ENCODE assay signal across 10 mouse cellular contexts in genomic region chr11:98777888-98778287, GRCm38 (mm10). TPM values are rescaled to one million over a fixed set of nuclear protein-coding genes. Genes with fewer than 3 reads are reported as not detected.
DNase-seq lines count a peak whose midpoint lies in the region; ATAC-seq and TF ChIP-seq lines count a peak whose summit lies in the region.
"Had no signal": no experiment of that assay in that cellular context is flagged by ENCODE, and none has a peak within 500 bp of the region (broad histone marks: within the 10 kb centered on the region; RNA-seq: fewer than 3 reads in every experiment).

No protein-coding gene starts in this region.

- H3K9ac ChIP-seq in liver, embryonic 11.5 days (ENCODE audit: low read depth, low read length) = no peak overlapping the region
- H3K9ac ChIP-seq in liver, postnatal 0 days (replicated peaks) = no peak overlapping the region
- H3K9ac ChIP-seq in heart, embryonic 16.5 days (ENCODE audit: low read length) = peak overlapping the region; percentile 30; the same call in 1 of the 2 replicates

- H3K79me2 ChIP-seq in myocyte (ENCODE audit: control insufficient read depth, insufficient read depth) = peaks cover 8% of the 10 kb centered on the region

- no peak overlapping the region for H3K4me2 ChIP-seq in liver, embryonic 11.5 days
- H3K4me2 ChIP-seq in liver, postnatal 0 days (ENCODE audit: low read depth, low read length) = no peak overlapping the region
- H3K4me2 ChIP-seq in heart, embryonic 16.5 days (ENCODE audit: low read depth, low read length) = no peak overlapping the region
- H3K4me2 ChIP-seq in myocyte (ENCODE audit: low read depth) = no peak overlapping the region

- DNase-seq in gastrocnemius, adult 2 months = peak; percentile 21
- no peak for DNase-seq in gastrocnemius, postnatal 25 days
- no peak for DNase-seq in liver, embryonic 11.5 days (ENCODE audit: low spot score)
- no peak for DNase-seq in liver, postnatal 0 days
- DNase-seq in adipocyte (ENCODE audit: low spot score) = no peak
- DNase-seq: kidney, adult 8-10 months; thymus, postnatal 14 days had no signal

- no peak for TF ChIP-seq POLR2A in myocyte (IDR thresholded peaks at IDR 0.05; ENCODE audit: insufficient read length, low read depth)

- H3K4me1 ChIP-seq in liver, embryonic 11.5 days (replicated peaks; ENCODE audit: control insufficient read depth, insufficient read depth, low read length) = peaks cover 60% of the 10 kb centered on the region
- H3K4me1 ChIP-seq in liver, postnatal 0 days (ENCODE audit: insufficient read depth) = peaks cover 57% of the 10 kb centered on the region
- peaks cover 56% of the 10 kb centered on the region for H3K4me1 ChIP-seq in heart, embryonic 16.5 days (ENCODE audit: control insufficient read depth, insufficient read depth, low read length)

- H3K9me3 ChIP-seq in liver, embryonic 11.5 days (ENCODE audit: control insufficient read depth, low read length) = no peaks in the 10 kb centered on the region
- no peaks in the 10 kb centered on the region for H3K9me3 ChIP-seq in liver, postnatal 0 days (ENCODE audit: low read length)
- H3K9me3 ChIP-seq in heart, embryonic 16.5 days (replicated peaks; ENCODE audit: control insufficient read depth, low read length) = no peaks in the 10 kb centered on the region

- H3K4me3 ChIP-seq in gastrocnemius, adult 2 months = no peak overlapping the region; the same call in 1 of the 2 replicates
- no peak overlapping the region for H3K4me3 ChIP-seq in liver, embryonic 11.5 days (ENCODE audit: low read depth, low read length)
- no peak overlapping the region for H3K4me3 ChIP-seq in liver, postnatal 0 days (ENCODE audit: low read depth, low read length)
- no peak overlapping the region for H3K4me3 ChIP-seq in heart, embryonic 16.5 days (ENCODE audit: low read length)
- no peak overlapping the region for H3K4me3 ChIP-seq in myocyte

- no peak for TF ChIP-seq EP300 in liver, postnatal 0 days (IDR thresholded peaks at IDR 0.05; ENCODE audit: low read depth)

- ATAC-seq in liver, embryonic 11.5 days (replicated peaks; ENCODE audit: low FRiP score) = no peak
- no peak for ATAC-seq in liver, postnatal 0 days
- ATAC-seq in heart, embryonic 16.5 days (replicated peaks; ENCODE audit: extremely low read depth, insufficient read depth, low FRiP score) = no peak
- ATAC-seq in frontal cortex, adult (ENCODE audit: low TSS enrichment) = no peak

- TF ChIP-seq CTCF in gastrocnemius, adult 2 months (IDR thresholded peaks at IDR 0.05) = no peak
- no peak for TF ChIP-seq CTCF in liver, postnatal 0 days (IDR thresholded peaks at IDR 0.05; ENCODE audit: low read depth)

- H3K27ac ChIP-seq in gastrocnemius, adult 2 months = peak overlapping the region; percentile 100
- H3K27ac ChIP-seq in liver, embryonic 11.5 days (ENCODE audit: low read depth, low read length) = peak overlapping the region; percentile 33; the same call in 1 of the 2 replicates
- H3K27ac ChIP-seq in liver, postnatal 0 days (ENCODE audit: low read depth) = no peak overlapping the region
- peak overlapping the region; percentile 98 for H3K27ac ChIP-seq in heart, embryonic 16.5 days (ENCODE audit: low read length)

- no peaks in the 10 kb centered on the region for H3K27me3 ChIP-seq in liver, embryonic 11.5 days (replicated peaks; ENCODE audit: control insufficient read depth, insufficient read depth, low read length)
- H3K27me3 ChIP-seq in liver, postnatal 0 days (ENCODE audit: insufficient read depth, low read length) = no peaks in the 10 kb centered on the region
- H3K27me3 ChIP-seq in heart, embryonic 16.5 days (ENCODE audit: control insufficient read depth, insufficient read depth, low read length) = no peaks in the 10 kb centered on the region
- no peaks in the 10 kb centered on the region for H3K27me3 ChIP-seq in myocyte (ENCODE audit: control insufficient read depth, insufficient read depth, insufficient read length)

- no peaks in the 10 kb centered on the region for H3K36me3 ChIP-seq in liver, embryonic 11.5 days (ENCODE audit: control insufficient read depth, insufficient read depth, low read length)
- no peaks in the 10 kb centered on the region for H3K36me3 ChIP-seq in liver, postnatal 0 days (replicated peaks; ENCODE audit: insufficient read depth, low read length)
- H3K36me3 ChIP-seq in heart, embryonic 16.5 days (ENCODE audit: control insufficient read depth, insufficient read depth) = no peaks in the 10 kb centered on the region
- H3K36me3 ChIP-seq in myocyte (ENCODE audit: control insufficient read depth, insufficient read depth) = no peaks in the 10 kb centered on the region

- intact Hi-C loops in gastrocnemius, adult 2 months (cut with DNase I) = no loop called here

- no peak overlapping the region for H3ac ChIP-seq in myocyte (ENCODE audit: control insufficient read depth, insufficient read length)

TF ChIP-seq in myocyte, 11 proteins besides CTCF, POLR2A, EP300 and RAD21:
- TF ChIP-seq MYOD1 (IDR thresholded peaks at IDR 0.05; ENCODE audit: control insufficient read depth in 1 of 3, insufficient read length in 2 of 3, low read depth in 2 of 3) (peak in 2 of 3 experiments; percentile 36 to 59), TCF3 (IDR thresholded peaks at IDR 0.05; ENCODE audit: insufficient read length, low read depth) (no peak), MYOG (IDR thresholded peaks at IDR 0.05; ENCODE audit: control insufficient read depth in 1 of 3, insufficient read depth in 1 of 3, insufficient read length in 2 of 3, low read depth in 2 of 3) (peak in 1 of 3 experiments; percentile 23)

RNA-seq across cellular contexts. Expression of gene Nr1d1, which starts 2.8 kb away (rescaled TPM):
- total RNA-seq in gastrocnemius, adult 2 months (2021) = 100 to 1,000 TPM in 1 of 2 experiments, 10 to 100 TPM in 1; 56.3 to 152 TPM
- total RNA-seq in gastrocnemius, postnatal 25 days (2021) = 100 to 1,000 TPM in 1 of 2 experiments, 10 to 100 TPM in 1; 98.0 to 119 TPM
- 2.1 and 2.7 TPM in 2 replicates for polyA plus RNA-seq in liver, embryonic 11.5 days (2014; fragmentation: Nextera tagmentation; extraction: Ambion mirVana)
- polyA plus RNA-seq in liver, postnatal 0 days (2015; fragmentation: Nextera tagmentation; extraction: Ambion mirVana) = 2.0 and 4.2 TPM in 2 replicates
- polyA plus RNA-seq in heart, embryonic 16.5 days (2015; fragmentation: Nextera tagmentation; extraction: Ambion mirVana) = 7.0 and 8.2 TPM in 2 replicates
- 49.1 TPM for polyA plus RNA-seq in myocyte (2012; fragmentation: generic; extraction: Trizol)

RNA-seq across cellular contexts. Expression of gene Msl1, which starts 17.4 kb away (rescaled TPM):
- total RNA-seq in gastrocnemius, adult 2 months (2021) = 10 to 100 TPM; 51.8 to 69.4 TPM
- 10 to 100 TPM; 51.3 to 63.6 TPM for total RNA-seq in gastrocnemius, postnatal 25 days (2021)
- polyA plus RNA-seq in liver, embryonic 11.5 days (2014; fragmentation: Nextera tagmentation; extraction: Ambion mirVana) = 14.8 and 17.7 TPM in 2 replicates
- 5.4 and 6.5 TPM in 2 replicates for polyA plus RNA-seq in liver, postnatal 0 days (2015; fragmentation: Nextera tagmentation; extraction: Ambion mirVana)
- 15.2 and 15.5 TPM in 2 replicates for polyA plus RNA-seq in heart, embryonic 16.5 days (2015; fragmentation: Nextera tagmentation; extraction: Ambion mirVana)
- polyA plus RNA-seq in myocyte (2012; fragmentation: generic; extraction: Trizol) = 35.6 TPM

RNA-seq across cellular contexts. Expression of gene Casc3, which starts 26.8 kb away (rescaled TPM):
- total RNA-seq in gastrocnemius, adult 2 months (2021) = 10 to 100 TPM; 17.4 to 21.9 TPM
- total RNA-seq in gastrocnemius, postnatal 25 days (2021) = 10 to 100 TPM; 13.9 to 15.0 TPM
- polyA plus RNA-seq in liver, embryonic 11.5 days (2014; fragmentation: Nextera tagmentation; extraction: Ambion mirVana) = 34.8 and 35.6 TPM in 2 replicates
- 6.7 and 7.0 TPM in 2 replicates for polyA plus RNA-seq in liver, postnatal 0 days (2015; fragmentation: Nextera tagmentation; extraction: Ambion mirVana)
- 23.4 and 24.0 TPM in 2 replicates for polyA plus RNA-seq in heart, embryonic 16.5 days (2015; fragmentation: Nextera tagmentation; extraction: Ambion mirVana)
- 22.1 TPM for polyA plus RNA-seq in myocyte (2012; fragmentation: generic; extraction: Trizol)

RNA-seq across cellular contexts. Expression of gene Thra, which starts 37.5 kb away (rescaled TPM):
- total RNA-seq in gastrocnemius, adult 2 months (2021) = 10 to 100 TPM; 78.8 to 96.8 TPM
- 10 to 100 TPM; 75.4 to 89.1 TPM for total RNA-seq in gastrocnemius, postnatal 25 days (2021)
- polyA plus RNA-seq in liver, embryonic 11.5 days (2014; fragmentation: Nextera tagmentation; extraction: Ambion mirVana) = 26.6 and 31.6 TPM in 2 replicates
- polyA plus RNA-seq in liver, postnatal 0 days (2015; fragmentation: Nextera tagmentation; extraction: Ambion mirVana) = 5.1 and 6.1 TPM in 2 replicates
- 37.5 and 40.2 TPM in 2 replicates for polyA plus RNA-seq in heart, embryonic 16.5 days (2015; fragmentation: Nextera tagmentation; extraction: Ambion mirVana)
- 68.9 TPM for polyA plus RNA-seq in myocyte (2012; fragmentation: generic; extraction: Trizol)

RNA-seq across cellular contexts. Expression of gene Med24, which starts 48.7 kb away (rescaled TPM):
- total RNA-seq in gastrocnemius, adult 2 months (2021) = 10 to 100 TPM; 52.0 to 58.4 TPM
- 10 to 100 TPM; 42.7 to 46.9 TPM for total RNA-seq in gastrocnemius, postnatal 25 days (2021)
- polyA plus RNA-seq in liver, embryonic 11.5 days (2014; fragmentation: Nextera tagmentation; extraction: Ambion mirVana) = 61.9 and 63.6 TPM in 2 replicates
- polyA plus RNA-seq in liver, postnatal 0 days (2015; fragmentation: Nextera tagmentation; extraction: Ambion mirVana) = 10.5 and 10.9 TPM in 2 replicates
- polyA plus RNA-seq in heart, embryonic 16.5 days (2015; fragmentation: Nextera tagmentation; extraction: Ambion mirVana) = 36.8 and 40.3 TPM in 2 replicates
- polyA plus RNA-seq in myocyte (2012; fragmentation: generic; extraction: Trizol) = 32.5 TPM
